Mouse (Mus musculus) ovary, postnatal 14 days (tissue): ENCODE data around the gene Atf7.

Experiments
- DNase-seq: peaks from one replicate; pipeline ENCODE4 v3.0.0; 2022; ENCODE audit warnings: low spot score

Atf7 gene

GRCm38 (mm10) chr15:102515791-102516190, 109.5 kb downstream of the Atf7 start:
- no peak for DNase-seq

- no peak for DNase-seq
Observed at GRCm38 (mm10) chr15:102515261-102515660, 110.0 kb downstream of the Atf7 start.

- no peak for DNase-seq
Observed at GRCm38 (mm10) chr15:102513004-102513403, 112.3 kb downstream of the Atf7 start.

GRCm38 (mm10) chr15:102512471-102512870, 112.8 kb downstream of the Atf7 start:
- no peak for DNase-seq

GRCm38 (mm10) chr15:102512010-102512409, 113.3 kb downstream of the Atf7 start:
- no peak for DNase-seq

- DNase-seq, result no peak
Observed at GRCm38 (mm10) chr15:102511285-102511833, 113.9 kb downstream of the Atf7 start.

GRCm38 (mm10) chr15:102510590-102511284, 114.5 kb downstream of the Atf7 start:
- DNase-seq, result peak; percentile 84

GRCm38 (mm10) chr15:102510110-102510509, 115.2 kb downstream of the Atf7 start:
- DNase-seq, result no peak

- DNase-seq, result no peak
Observed at GRCm38 (mm10) chr15:102508336-102508735, 116.9 kb downstream of the Atf7 start.

- DNase-seq, result no peak
Observed at GRCm38 (mm10) chr15:102507561-102507960, 117.7 kb downstream of the Atf7 start.

- DNase-seq, result no peak
Observed at GRCm38 (mm10) chr15:102506864-102507263, 118.4 kb downstream of the Atf7 start.

GRCm38 (mm10) chr15:102506464-102506830, 118.8 kb downstream of the Atf7 start:
- DNase-seq, result no peak

- no peak for DNase-seq
Observed at GRCm38 (mm10) chr15:102505770-102506463, 119.3 kb downstream of the Atf7 start.

GRCm38 (mm10) chr15:102505073-102505769, 120.0 kb downstream of the Atf7 start:
- no peak for DNase-seq

- no peak for DNase-seq
Observed at GRCm38 (mm10) chr15:102503924-102504782, 121.1 kb downstream of the Atf7 start.

GRCm38 (mm10) chr15:102503447-102503846, 121.8 kb downstream of the Atf7 start, which contains the start of gene Gm10337:
Gene Gm10337, plus strand, starts transcription at chr15:102503722.
- no peak for DNase-seq

- DNase-seq, result no peak
Observed at GRCm38 (mm10) chr15:102502254-102502840, 122.9 kb downstream of the Atf7 start.

GRCm38 (mm10) chr15:102501084-102501814, 124.0 kb downstream of the Atf7 start:
- no peak for DNase-seq

GRCm38 (mm10) chr15:102500479-102500878, 124.8 kb downstream of the Atf7 start:
- no peak for DNase-seq

GRCm38 (mm10) chr15:102499851-102500250, 125.4 kb downstream of the Atf7 start:
- DNase-seq, result no peak

GRCm38 (mm10) chr15:102499370-102499769, 125.9 kb downstream of the Atf7 start:
- DNase-seq, result no peak
